Mouse (Mus musculus) cerebellum, adult 2 months (tissue): Measurements from ENCODE around the gene Cbr2.

Experiments
- CTCF ChIP-seq: fragments of 200-500 bp; IDR thresholded peaks from 2 replicates; pipeline ENCODE4 v1.5.1; 2011; ENCODE audit warnings: low read depth, mild to moderate bottlenecking, control low read depth, low read length, moderate library complexity, borderline replicate concordance; ENCODE audit not compliant: insufficient read depth
- POLR2A ChIP-seq: fragments of 200-500 bp; IDR thresholded peaks from 2 replicates; pipeline ENCODE4 v1.6.1; 2011; ENCODE audit warnings: low read length, control low read depth, borderline replicate concordance; ENCODE audit not compliant: insufficient read depth

- no peak for TF ChIP-seq POLR2A
- no peak for TF ChIP-seq CTCF
Observed at GRCm38 (mm10) chr11:120772749-120773148, 40.8 kb upstream of the Cbr2 start.
